Mouse (Mus musculus) C2C12 (cell line): ENCODE measurements around the gene H2al1j.

Experiments used
- CTCF ChIP-seq: IDR thresholded peaks from one replicate; pipeline ENCODE4 v1.5.1; 2011; ENCODE audit not compliant: control insufficient read depth, insufficient read depth, insufficient read length
- FOSL1 ChIP-seq: IDR thresholded peaks from one replicate; pipeline ENCODE4 v1.8.0; 2011; ENCODE audit warnings: mild to moderate bottlenecking, low read length; ENCODE audit not compliant: poor library complexity, insufficient read depth, severe bottlenecking
- MAX ChIP-seq: IDR thresholded peaks from one replicate; pipeline ENCODE4 v1.6.1; 2011; ENCODE audit warnings: mild to moderate bottlenecking, control low read depth
- MYOG ChIP-seq: IDR thresholded peaks from one replicate; pipeline ENCODE4 v1.6.1; 2011; ENCODE audit not compliant: control insufficient read depth, insufficient read length; ENCODE audit errors: extremely low read depth
- USF1 ChIP-seq: IDR thresholded peaks from one replicate; pipeline ENCODE4 v1.6.1; 2011; ENCODE audit warnings: low read depth, mild to moderate bottlenecking, control low read depth, moderate library complexity

DNA sequence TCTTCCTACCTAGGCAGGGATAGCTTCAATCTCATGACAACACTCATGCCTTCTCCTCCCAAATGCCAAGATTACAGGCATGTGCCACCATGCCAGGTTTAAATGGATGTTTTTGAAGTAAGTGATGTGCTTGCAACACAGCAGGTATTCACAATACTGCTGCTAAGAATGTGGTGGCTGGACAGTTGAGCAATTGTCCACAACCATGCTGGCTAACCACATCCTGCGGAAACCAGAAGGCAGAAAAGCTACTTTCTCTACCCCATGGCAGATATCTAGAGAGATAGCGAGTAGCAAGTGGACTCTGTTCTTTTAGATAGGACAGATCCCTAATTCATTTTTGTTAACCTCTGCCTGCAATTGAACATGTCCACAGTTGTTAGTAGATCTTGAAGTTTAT lies 33.6 kb downstream of the H2al1j start:
- TF ChIP-seq CTCF: no peak
- TF ChIP-seq MYOG: no peak
- no peak for TF ChIP-seq MAX
- no peak for TF ChIP-seq FOSL1
- no peak for TF ChIP-seq USF1
